Mouse (Mus musculus) midbrain, embryonic 13.5 days (tissue): ENCODE measurements at regions not wholly inside any gene's neighbourhood (a gene's known extent, or its start where the extent isn't known, plus 50 kb on each side); places are given as distances from the start of the nearest gene placed in this dataset.
A peak's percentile ranks its signal among the peaks of the same experiment; 100 is the strongest.

Experiments
- ATAC-seq: fragments of 200-750 bp; cut with Nextera tagmentation; 2 replicates; pipeline ENCODE4 v1.8.0; 2017; ENCODE audit warnings: mild to moderate bottlenecking, moderate TSS enrichment, moderate library complexity
- H3K27ac ChIP-seq: fragments of 300-500 bp; sonication (generic); 2 replicates; pipeline ENCODE4 v1.5.1; 2015; ENCODE audit warnings: inconsistent platforms, mild to moderate bottlenecking, moderate library complexity
- H3K27me3 ChIP-seq: fragments of 300-500 bp; sonication (generic); 2 replicates; pipeline ENCODE4 v1.6.1; 2015; ENCODE audit warnings: mild to moderate bottlenecking, inconsistent platforms
- H3K36me3 ChIP-seq: fragments of 300-500 bp; sonication (generic); 2 replicates; pipeline ENCODE4 v1.6.1; 2015; ENCODE audit warnings: mild to moderate bottlenecking, inconsistent platforms
- H3K4me1 ChIP-seq: fragments of 300-500 bp; sonication (generic); replicated peaks from 2 replicates; pipeline ENCODE4 v1.6.1; 2015; ENCODE audit warnings: inconsistent platforms
- H3K4me2 ChIP-seq: fragments of 300-500 bp; sonication (generic); replicated peaks from 2 replicates; pipeline ENCODE4 v1.6.1; 2015; ENCODE audit warnings: moderate library complexity, mild to moderate bottlenecking, inconsistent platforms
- H3K4me3 ChIP-seq: fragments of 300-500 bp; sonication (generic); replicated peaks from 2 replicates; pipeline ENCODE4 v1.5.1; 2015; ENCODE audit warnings: mild to moderate bottlenecking, inconsistent platforms
- H3K9ac ChIP-seq: fragments of 300-500 bp; sonication (generic); replicated peaks from 2 replicates; pipeline ENCODE4 v1.6.1; 2015; ENCODE audit warnings: mild to moderate bottlenecking, inconsistent platforms
- H3K9me3 ChIP-seq: fragments of 300-500 bp; sonication (generic); 2 replicates; pipeline ENCODE4 v1.6.1; 2016; ENCODE audit warnings: mild to moderate bottlenecking, inconsistent platforms
- WGBS: fragments of 180-500 bp; shearing (Covaris S2); methylation state at CpG from one replicate; pipeline ENCODE4 v1.1.7; 2015; 5-methylcytosine and 5-hydroxymethylcytosine counted together

- no peaks in the 10 kb centered on the region for H3K27me3 ChIP-seq
- no peaks in the 10 kb centered on the region for H3K4me1 ChIP-seq
- H3K27ac ChIP-seq: no peak overlapping the region
- ATAC-seq: no peak
- no peak overlapping the region for H3K9ac ChIP-seq
- H3K4me2 ChIP-seq: no peak overlapping the region
- H3K36me3 ChIP-seq: no peaks in the 10 kb centered on the region
- H3K9me3 ChIP-seq: no peaks in the 10 kb centered on the region
- WGBS: 75% methylated on average over 3 of the region's 3 CpGs
- no peak overlapping the region for H3K4me3 ChIP-seq
These were observed 2092.3 kb downstream of the 4930444P10Rik start for GRCm38 (mm10) chr1:14000605-14001395.

DNA sequence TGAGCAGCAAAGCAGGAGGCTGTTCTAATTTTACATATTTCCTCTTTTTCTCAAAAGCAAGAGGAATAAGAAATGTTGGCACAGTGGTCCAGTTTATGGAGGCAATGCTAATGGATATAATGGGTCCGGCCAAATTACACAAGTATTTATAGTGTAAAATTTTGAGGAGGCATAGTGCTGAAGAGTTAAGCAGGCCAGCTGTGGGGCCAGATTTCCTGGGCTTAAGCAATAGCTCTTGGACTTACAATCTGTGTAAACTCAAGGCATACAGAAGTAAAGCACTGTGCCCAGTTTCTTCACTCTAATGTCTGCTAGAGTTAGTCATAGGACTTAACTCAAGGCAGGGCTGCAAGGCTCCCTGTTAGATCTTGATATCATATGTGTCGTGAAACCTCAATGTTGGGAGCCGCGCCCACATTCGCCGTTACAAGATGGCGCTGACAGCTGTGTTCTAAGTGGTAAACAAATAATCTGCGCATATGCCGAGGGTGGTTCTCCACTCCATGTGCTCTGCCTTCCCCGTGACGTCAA lies 2094.9 kb downstream of the 4930444P10Rik start:
- over 99% methylated on average over 9 of the region's 11 CpGs for WGBS
- no peaks in the 10 kb centered on the region for H3K9me3 ChIP-seq
- H3K4me3 ChIP-seq: no peak overlapping the region
- no peaks in the 10 kb centered on the region for H3K36me3 ChIP-seq
- H3K27me3 ChIP-seq: no peaks in the 10 kb centered on the region
- no peak overlapping the region for H3K9ac ChIP-seq
- no peak for ATAC-seq
- H3K4me1 ChIP-seq: no peaks in the 10 kb centered on the region
- no peak overlapping the region for H3K27ac ChIP-seq
- H3K4me2 ChIP-seq: no peak overlapping the region

GRCm38 (mm10) chr1:13993825-13994509 lies 2099.2 kb downstream of the 4930444P10Rik start:
- Histone ChIP-seq H3K4me3 (no peak overlapping the region), H3K9ac (no peak overlapping the region), H3K27me3 (no peaks in the 10 kb centered on the region), H3K27ac (no peak overlapping the region), H3K4me2 (no peak overlapping the region), H3K4me1 (no peaks in the 10 kb centered on the region), H3K36me3 (no peaks in the 10 kb centered on the region), H3K9me3 (no peaks in the 10 kb centered on the region)
- WGBS: 91% methylated on average over 9 of the region's 9 CpGs
- ATAC-seq: no peak

DNA sequence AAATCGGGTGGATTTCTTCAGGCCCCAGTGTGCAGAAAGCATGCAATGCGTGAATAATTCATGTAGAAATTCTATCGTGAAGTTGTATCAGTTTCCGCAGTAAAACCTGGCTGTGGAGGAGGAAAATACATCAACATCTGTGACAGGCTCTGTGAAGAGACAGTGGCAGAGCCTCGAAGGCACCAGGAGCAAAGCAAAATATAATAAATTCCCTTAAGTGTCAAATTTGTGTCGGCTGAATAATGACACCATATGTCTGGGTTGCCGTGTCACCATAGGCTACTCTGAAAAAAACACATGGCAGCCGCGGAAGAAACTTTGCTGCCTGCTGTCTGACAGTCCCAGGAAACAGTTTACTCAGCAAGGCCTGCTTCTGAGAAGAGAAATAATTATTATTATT lies 2100.1 kb downstream of the 4930444P10Rik start:
- Histone ChIP-seq H3K4me1 (no peaks in the 10 kb centered on the region), H3K27ac (no peak overlapping the region), H3K4me2 (0 out of 2 replicates have a peak overlapping the region, but pooled peaks have one; percentile 4), H3K9ac (no peak overlapping the region), H3K27me3 (no peaks in the 10 kb centered on the region), H3K4me3 (no peak overlapping the region), H3K9me3 (no peaks in the 10 kb centered on the region), H3K36me3 (no peaks in the 10 kb centered on the region)
- WGBS: 44% methylated on average over 9 of the region's 9 CpGs
- ATAC-seq: peak; percentile 50; the same call in 1 of the 2 replicates

DNA sequence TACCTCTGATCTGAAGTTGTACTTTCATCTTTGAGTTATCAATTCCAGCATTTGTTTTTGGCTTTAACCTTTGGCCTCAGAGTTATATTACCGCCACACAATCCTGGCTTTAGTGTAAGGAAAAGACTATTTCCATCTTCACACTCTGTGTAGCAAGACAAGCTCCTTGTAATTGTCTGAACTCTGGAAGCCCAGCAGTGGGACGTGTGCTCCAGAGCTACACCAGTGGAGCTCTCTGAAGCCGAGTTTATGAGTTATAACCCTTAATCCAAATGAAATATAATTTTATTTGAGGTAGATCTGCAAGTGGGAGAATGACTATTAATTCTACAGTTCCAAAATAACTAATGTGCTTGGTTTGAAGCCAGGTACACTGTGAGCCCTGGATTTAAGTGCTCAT lies 2103.8 kb downstream of the 4930444P10Rik start:
- no peak overlapping the region for H3K9ac ChIP-seq
- H3K36me3 ChIP-seq: no peaks in the 10 kb centered on the region
- no peak overlapping the region for H3K4me3 ChIP-seq
- WGBS: 84% methylated on average over 3 of the region's 3 CpGs
- no peak overlapping the region for H3K4me2 ChIP-seq
- no peak overlapping the region for H3K27ac ChIP-seq
- no peaks in the 10 kb centered on the region for H3K27me3 ChIP-seq
- no peaks in the 10 kb centered on the region for H3K4me1 ChIP-seq
- no peaks in the 10 kb centered on the region for H3K9me3 ChIP-seq
- no peak for ATAC-seq

GRCm38 (mm10) chr1:13984833-13985232 lies 2108.3 kb downstream of the 4930444P10Rik start:
- 88% methylated on average over 2 of the region's 2 CpGs for WGBS
- Histone ChIP-seq H3K27ac (no peak overlapping the region), H3K9ac (no peak overlapping the region), H3K4me2 (no peak overlapping the region), H3K4me1 (no peaks in the 10 kb centered on the region), H3K27me3 (no peaks in the 10 kb centered on the region), H3K9me3 (no peaks in the 10 kb centered on the region), H3K4me3 (no peak overlapping the region), H3K36me3 (no peaks in the 10 kb centered on the region)
- no peak for ATAC-seq

DNA sequence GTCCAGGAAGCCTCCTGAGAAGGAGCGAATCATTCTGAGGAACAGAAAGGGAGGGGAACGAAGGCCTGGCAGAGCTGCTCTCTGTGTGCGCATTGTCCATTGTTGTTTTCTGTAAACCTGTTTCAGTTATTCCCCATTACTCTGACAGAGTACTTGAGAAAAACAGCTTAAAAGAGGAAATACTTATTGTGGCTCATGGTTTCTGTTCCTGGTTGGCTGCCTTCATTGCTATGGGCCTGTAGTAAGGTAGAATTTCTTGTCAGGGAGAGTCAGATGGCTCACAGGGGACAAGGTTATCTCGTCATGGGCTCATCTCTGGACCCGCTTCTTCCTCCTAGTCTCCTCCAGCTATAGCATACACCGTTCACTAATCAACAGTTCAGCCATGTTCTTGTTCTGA lies 2112.9 kb downstream of the 4930444P10Rik start:
- Histone ChIP-seq H3K27ac (no peak overlapping the region), H3K9ac (no peak overlapping the region), H3K4me3 (no peak overlapping the region), H3K4me2 (no peak overlapping the region), H3K9me3 (no peaks in the 10 kb centered on the region), H3K27me3 (no peaks in the 10 kb centered on the region), H3K36me3 (no peaks in the 10 kb centered on the region), H3K4me1 (no peaks in the 10 kb centered on the region)
- WGBS: 90% methylated on average over 6 of the region's 6 CpGs
- ATAC-seq: no peak

GRCm38 (mm10) chr1:13978640-13979039 lies 2114.5 kb downstream of the 4930444P10Rik start:
- H3K4me3 ChIP-seq: no peak overlapping the region
- no peaks in the 10 kb centered on the region for H3K4me1 ChIP-seq
- no peaks in the 10 kb centered on the region for H3K27me3 ChIP-seq
- no peak for ATAC-seq
- H3K4me2 ChIP-seq: no peak overlapping the region
- no peaks in the 10 kb centered on the region for H3K9me3 ChIP-seq
- 98% methylated on average over 3 of the region's 3 CpGs for WGBS
- H3K9ac ChIP-seq: no peak overlapping the region
- no peak overlapping the region for H3K27ac ChIP-seq
- no peaks in the 10 kb centered on the region for H3K36me3 ChIP-seq

GRCm38 (mm10) chr1:13977207-13977606 lies 2115.9 kb downstream of the 4930444P10Rik start:
- Histone ChIP-seq H3K27me3 (no peaks in the 10 kb centered on the region), H3K4me3 (no peak overlapping the region), H3K9ac (no peak overlapping the region), H3K9me3 (no peaks in the 10 kb centered on the region), H3K27ac (no peak overlapping the region), H3K4me2 (no peak overlapping the region), H3K36me3 (no peaks in the 10 kb centered on the region), H3K4me1 (no peaks in the 10 kb centered on the region)
- WGBS: 82% methylated on average over 1 of the region's 1 CpGs
- no peak for ATAC-seq

DNA sequence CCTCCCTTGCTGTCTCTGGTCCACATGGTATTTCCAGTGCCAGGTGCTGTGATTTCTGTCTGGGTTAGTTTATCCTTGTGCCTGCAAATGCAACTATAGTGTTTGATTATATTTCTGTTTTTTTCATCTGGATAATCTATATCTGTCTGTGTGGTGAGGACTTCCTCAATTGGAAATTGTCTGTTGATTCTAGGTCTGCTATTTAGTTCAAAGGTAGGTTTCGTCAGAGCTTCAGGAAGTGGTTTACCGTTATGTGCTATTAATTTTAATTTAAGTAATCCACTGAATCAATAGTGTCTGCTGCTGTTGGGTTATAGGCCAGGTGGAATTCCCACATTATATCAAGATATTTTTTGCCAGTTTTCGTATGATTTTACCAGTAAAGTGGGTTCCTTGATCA lies 2143.9 kb downstream of the 4930444P10Rik start:
- Histone ChIP-seq H3K4me1 (no peaks in the 10 kb centered on the region), H3K27ac (no peak overlapping the region), H3K4me2 (no peak overlapping the region), H3K9ac (no peak overlapping the region), H3K27me3 (no peaks in the 10 kb centered on the region), H3K4me3 (no peak overlapping the region), H3K36me3 (no peaks in the 10 kb centered on the region), H3K9me3 (no peaks in the 10 kb centered on the region)
- ATAC-seq: no peak
- WGBS: 93% methylated on average over 3 of the region's 3 CpGs

DNA sequence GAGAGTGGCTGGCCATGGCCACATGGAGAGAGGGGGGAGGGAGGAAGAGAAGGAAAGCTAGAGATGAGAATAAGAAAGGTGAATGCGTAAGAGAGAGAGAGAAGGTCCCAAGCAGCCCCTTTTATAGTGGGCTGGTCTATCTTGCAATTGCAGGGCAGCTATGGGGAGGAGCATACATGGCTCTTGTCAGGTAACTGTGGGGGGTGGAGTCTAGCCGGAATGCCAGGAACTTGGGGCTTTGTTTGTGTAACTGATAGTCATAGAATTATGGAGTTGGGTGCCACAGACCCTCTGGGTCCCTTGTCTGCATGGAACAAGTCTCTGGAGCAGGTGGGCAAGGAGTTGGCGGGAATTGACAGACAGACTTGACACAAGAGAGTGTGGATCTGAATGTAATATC lies 2151.8 kb downstream of the 4930444P10Rik start:
- H3K4me3 ChIP-seq: no peak overlapping the region
- no peak overlapping the region for H3K27ac ChIP-seq
- no peak for ATAC-seq
- peaks cover 5% of the 10 kb centered on the region; the same call in 1 of the 2 replicates for H3K9me3 ChIP-seq
- H3K36me3 ChIP-seq: no peaks in the 10 kb centered on the region
- H3K4me2 ChIP-seq: no peak overlapping the region
- H3K27me3 ChIP-seq: no peaks in the 10 kb centered on the region
- no peaks in the 10 kb centered on the region for H3K4me1 ChIP-seq
- WGBS: 94% methylated on average over 3 of the region's 3 CpGs
- no peak overlapping the region for H3K9ac ChIP-seq

- H3K9me3 ChIP-seq: peaks cover 5% of the 10 kb centered on the region; the same call in 1 of the 2 replicates
- no peak overlapping the region for H3K27ac ChIP-seq
- no peak overlapping the region for H3K4me2 ChIP-seq
- H3K36me3 ChIP-seq: no peaks in the 10 kb centered on the region
- no peak overlapping the region for H3K9ac ChIP-seq
- H3K4me1 ChIP-seq: 0 out of 2 replicates have a peak, but pooled peaks cover 6% of the 10 kb centered on the region
- no peak overlapping the region for H3K4me3 ChIP-seq
- ATAC-seq: no peak
- H3K27me3 ChIP-seq: no peaks in the 10 kb centered on the region
These were observed 2154.8 kb downstream of the 4930444P10Rik start for GRCm38 (mm10) chr1:13938344-13938743.
